Mouse (Mus musculus) lung, embryonic 14.5 days (tissue): ENCODE results near the gene Ece1. TPM values are rescaled to one million over a fixed set of nuclear protein-coding genes. Genes with fewer than 3 reads are reported as not detected.
"Not testable (repeated sequence)": the region's sequence is repeated elsewhere in the genome, so short reads cannot be mapped to it uniquely, and the experiment has no call there.

Experiments used
- ATAC-seq: fragments of 200-750 bp; cut with Nextera tagmentation; 2 replicates; pipeline ENCODE4 v1.8.0; 2017; ENCODE audit warnings: mild to moderate bottlenecking, moderate TSS enrichment, moderate library complexity; ENCODE audit not compliant: insufficient read depth
- DNase-seq: peaks from one replicate; pipeline ENCODE4 v3.0.0-alpha.2; 2015
- H3K27ac ChIP-seq: fragments of 300-500 bp; sonication (generic); 2 replicates; pipeline ENCODE4 v1.5.1; 2014; ENCODE audit warnings: low read depth, mild to moderate bottlenecking, moderate library complexity
- H3K27me3 ChIP-seq: fragments of 300-500 bp; sonication (generic); 2 replicates; pipeline ENCODE4 v1.6.1; 2014; ENCODE audit warnings: low read length, control low read depth; ENCODE audit not compliant: insufficient read depth
- H3K36me3 ChIP-seq: fragments of 300-500 bp; sonication (generic); 2 replicates; pipeline ENCODE4 v1.6.1; 2014; ENCODE audit warnings: control low read depth; ENCODE audit not compliant: insufficient read depth
- H3K4me1 ChIP-seq: fragments of 300-500 bp; sonication (generic); 2 replicates; pipeline ENCODE4 v1.6.1; 2014; ENCODE audit warnings: antibody characterized with exemption, control low read depth; ENCODE audit not compliant: insufficient read depth
- H3K4me2 ChIP-seq: fragments of 300-500 bp; sonication (generic); 2 replicates; pipeline ENCODE4 v1.6.1; 2014; ENCODE audit warnings: mild to moderate bottlenecking
- H3K4me3 ChIP-seq: fragments of 300-500 bp; sonication (generic); 2 replicates; pipeline ENCODE4 v1.5.1; 2014; ENCODE audit warnings: low read depth, low read length
- H3K9ac ChIP-seq: fragments of 300-500 bp; sonication (generic); 2 replicates; pipeline ENCODE4 v1.6.1; 2014
- H3K9me3 ChIP-seq: fragments of 300-500 bp; sonication (generic); 2 replicates; pipeline ENCODE4 v1.6.1; 2016; ENCODE audit warnings: low read depth, low read length, control low read depth
- CTCF ChIP-seq: IDR thresholded peaks from 2 replicates; pipeline ENCODE4 v1.5.1; 2016; ENCODE audit warnings: antibody characterized with exemption, low read depth
- WGBS: fragments of 180-500 bp; shearing (Covaris S2); extraction: QIAGEN DNeasy Blood & Tissue Kit; methylation state at CpG from one replicate; pipeline ENCODE4 v1.1.7; 2014; 5-methylcytosine and 5-hydroxymethylcytosine counted together
- polyA plus RNA-seq: library from polyadenylated mRNA; unstranded; fragments of >200 nt; fragmentation: Nextera tagmentation; extraction: Ambion mirVana; gene quantifications from 2 replicates; pipeline ENCODE4 v1.2.1, GENCODE M21; 2014

Gene Ece1
- polyA plus RNA-seq, 1 experiment from 2014 or later, result 59.3 TPM

GRCm38 (mm10) chr4:137963431-137963830 lies 101.4 kb downstream of the Ece1 start:
- Histone ChIP-seq H3K9ac (no peak overlapping the region), H3K4me3 (no peak overlapping the region), H3K27ac (no peak overlapping the region), H3K4me2 (no peak overlapping the region), H3K36me3 (peaks cover 33% of the 10 kb centered on the region), H3K4me1 (no peaks in the 10 kb centered on the region), H3K27me3 (no peaks in the 10 kb centered on the region), H3K9me3 (no peaks in the 10 kb centered on the region)
- ATAC-seq, result no peak
- WGBS, result 85% methylated on average over 6 of the region's 6 CpGs
- TF ChIP-seq CTCF, result no peak
- no peak for DNase-seq

GRCm38 (mm10) chr4:137963881-137964584 lies 102.0 kb downstream of the Ece1 start:
- Histone ChIP-seq H3K27ac (no peak overlapping the region), H3K27me3 (no peaks in the 10 kb centered on the region), H3K9me3 (no peaks in the 10 kb centered on the region), H3K36me3 (peaks cover 28% of the 10 kb centered on the region), H3K9ac (no peak overlapping the region), H3K4me2 (no peak overlapping the region), H3K4me1 (no peaks in the 10 kb centered on the region), H3K4me3 (no peak overlapping the region)
- ATAC-seq, result peak; percentile 55
- peak; percentile 78 for TF ChIP-seq CTCF
- 69% methylated on average over 9 of the region's 9 CpGs for WGBS
- DNase-seq, result peak; percentile 86

- 90% methylated on average over 11 of the region's 11 CpGs for WGBS
- TF ChIP-seq CTCF, result no peak
- no peak overlapping the region for H3K9ac ChIP-seq
- H3K9me3 ChIP-seq, result no peaks in the 10 kb centered on the region
- H3K4me2 ChIP-seq, result no peak overlapping the region
- H3K27ac ChIP-seq, result no peak overlapping the region
- no peak overlapping the region for H3K4me3 ChIP-seq
- H3K4me1 ChIP-seq, result no peaks in the 10 kb centered on the region
- ATAC-seq (no peak), DNase-seq (no peak)
- no peaks in the 10 kb centered on the region for H3K27me3 ChIP-seq
- peaks cover 23% of the 10 kb centered on the region for H3K36me3 ChIP-seq
These were observed 102.5 kb downstream of the Ece1 start for GRCm38 (mm10) chr4:137964585-137964930.

GRCm38 (mm10) chr4:137968203-137968602 lies 106.2 kb downstream of the Ece1 start:
- DNase-seq, result peak; percentile 95
- H3K27ac ChIP-seq, result no peak overlapping the region
- peak; percentile 99 for TF ChIP-seq CTCF
- WGBS, result 8% methylated on average over 9 of the region's 9 CpGs
- no peak overlapping the region for H3K4me2 ChIP-seq
- no peak overlapping the region for H3K9ac ChIP-seq
- no peaks in the 10 kb centered on the region for H3K36me3 ChIP-seq
- no peaks in the 10 kb centered on the region for H3K9me3 ChIP-seq
- no peaks in the 10 kb centered on the region for H3K4me1 ChIP-seq
- H3K27me3 ChIP-seq, result no peaks in the 10 kb centered on the region
- ATAC-seq, result peak; percentile 48; the same call in 1 of the 2 replicates
- H3K4me3 ChIP-seq, result no peak overlapping the region

- H3K27me3 ChIP-seq, H3K9ac ChIP-seq, H3K27ac ChIP-seq, DNase-seq, H3K9me3 ChIP-seq, H3K4me1 ChIP-seq, H3K4me2 ChIP-seq, H3K36me3 ChIP-seq, H3K4me3 ChIP-seq: not testable (repeated sequence)
- WGBS, result no CpG with 5 or more reads among the region's 11 CpGs
- ATAC-seq, result peak; percentile 53; the same call in 1 of the 2 replicates
These were observed 108.7 kb downstream of the Ece1 start for GRCm38 (mm10) chr4:137970623-137971199.

- not testable (repeated sequence) for H3K9ac ChIP-seq, H3K4me2 ChIP-seq, H3K4me3 ChIP-seq, H3K27me3 ChIP-seq, H3K9me3 ChIP-seq, H3K36me3 ChIP-seq, H3K27ac ChIP-seq, DNase-seq, H3K4me1 ChIP-seq
- no CpG with 5 or more reads among the region's 11 CpGs for whole genome bisulfite sequencing
- ATAC-seq, result peak; percentile 45
These were observed 112.9 kb downstream of the Ece1 start for GRCm38 (mm10) chr4:137974856-137975432.

- peak; percentile 66 for ATAC-seq
- DNase-seq, H3K27me3 ChIP-seq, H3K4me3 ChIP-seq, H3K36me3 ChIP-seq, H3K27ac ChIP-seq, H3K4me1 ChIP-seq, H3K9ac ChIP-seq, H3K9me3 ChIP-seq, H3K4me2 ChIP-seq: not testable (repeated sequence)
- WGBS, result no CpG with 5 or more reads among the region's 11 CpGs
These were observed 117.1 kb downstream of the Ece1 start for GRCm38 (mm10) chr4:137979066-137979644.
